Mouse (Mus musculus) cerebellum, postnatal 14 days (tissue): ENCODE data around the gene Olfr1260.

Source experiments
- DNase-seq, 2 experiments: peaks; one replicate each; pipeline ENCODE4 v3.0.0; 2021; ENCODE audit warnings: mixed read lengths in 2 of 2

The Olfr1260 gene

GRCm38 (mm10) chr2:89974184-89974583 lies at the start of gene Olfr1260:
TSS of gene Olfr1260 (plus strand) at chr2:89974340.
- peak in 1 of 2 experiments; percentile 0 for DNase-seq

GRCm38 (mm10) chr2:89927009-89927408 lies 47.1 kb upstream of the Olfr1260 start, which contains the start of gene Olfr1258:
TSS of gene Olfr1258 (plus strand) at chr2:89927309.
- DNase-seq, result no peak

GRCm38 (mm10) chr2:89948564-89948963 lies 25.6 kb upstream of the Olfr1260 start, which contains the start of gene Olfr1259:
TSS of gene Olfr1259 (minus strand) at chr2:89948664.
- no peak for DNase-seq

- no peak for DNase-seq
Observed at GRCm38 (mm10) chr2:89977709-89978108, 3.6 kb downstream of the Olfr1260 start.

- DNase-seq, result no peak
Observed at GRCm38 (mm10) chr2:89990921-89991320, 16.8 kb downstream of the Olfr1260 start, which contains the start of gene Olfr1261. TSS of gene Olfr1261 (plus strand) at chr2:89991221.

- DNase-seq, result no peak
Observed at GRCm38 (mm10) chr2:89999845-90000244, 25.7 kb downstream of the Olfr1260 start, which contains the start of gene Olfr1262. TSS of gene Olfr1262 (plus strand) at chr2:90000145.

GRCm38 (mm10) chr2:90011831-90012230 lies 37.7 kb downstream of the Olfr1260 start, which contains the start of gene Olfr1263:
TSS of gene Olfr1263 (plus strand) at chr2:90012131.
- DNase-seq, result no peak

- no peak for DNase-seq
Observed at GRCm38 (mm10) chr2:90025477-90025876, 51.3 kb downstream of the Olfr1260 start, which contains the start of gene Olfr1264. TSS of gene Olfr1264 (minus strand) at chr2:90025577.
